Mouse (Mus musculus) myocyte (in vitro differentiated cells): Measurements from ENCODE around the gene Kalrn.

Source experiments
- E2F4 ChIP-seq: IDR thresholded peaks from one replicate; pipeline ENCODE4 v1.6.1; 2011; ENCODE audit warnings: mild to moderate bottlenecking, control low read depth, moderate library complexity; ENCODE audit not compliant: insufficient read depth
- MAX ChIP-seq: IDR thresholded peaks from one replicate; pipeline ENCODE4 v1.6.1; 2011; ENCODE audit warnings: low read depth, mild to moderate bottlenecking, control low read depth
- MYOD1 ChIP-seq, 3 experiments: IDR thresholded peaks; one replicate each; pipeline ENCODE4 v1.6.1; 2011; ENCODE audit warnings: control low read depth in 2 of 3, low read depth in 2 of 3, mild to moderate bottlenecking in 2 of 3, moderate library complexity in 1 of 3; ENCODE audit not compliant: insufficient read length in 2 of 3, control insufficient read depth in 1 of 3
- MYOG ChIP-seq, 3 experiments: IDR thresholded peaks; one replicate each; pipeline ENCODE4 v1.6.1; 2011; ENCODE audit warnings: control low read depth in 2 of 3, low read depth in 2 of 3, mild to moderate bottlenecking in 2 of 3; ENCODE audit not compliant: insufficient read length in 2 of 3, control insufficient read depth in 1 of 3, insufficient read depth in 1 of 3
- POLR2A ChIP-seq: IDR thresholded peaks from one replicate; pipeline ENCODE4 v1.6.1; 2011; ENCODE audit warnings: low read depth, mild to moderate bottlenecking, control low read depth, moderate library complexity; ENCODE audit not compliant: insufficient read length
- POLR2AphosphoS2 ChIP-seq: IDR thresholded peaks from one replicate; pipeline ENCODE4 v1.6.1; 2011; ENCODE audit warnings: low read depth, control low read depth; ENCODE audit not compliant: insufficient read length
- TCF12 ChIP-seq: IDR thresholded peaks from one replicate; pipeline ENCODE4 v1.6.1; 2011; ENCODE audit warnings: mild to moderate bottlenecking, control low read depth; ENCODE audit not compliant: poor library complexity, insufficient read depth, severe bottlenecking
- TCF3 ChIP-seq: IDR thresholded peaks from one replicate; pipeline ENCODE4 v1.6.1; 2011; ENCODE audit warnings: low read depth, control low read depth; ENCODE audit not compliant: insufficient read length
- USF1 ChIP-seq: IDR thresholded peaks from one replicate; pipeline ENCODE4 v1.6.1; 2011; ENCODE audit warnings: low read depth, mild to moderate bottlenecking, control low read depth, moderate library complexity

- TF ChIP-seq POLR2A (no peak), MYOG (IDR thresholded peaks at IDR 0.05; ENCODE audit: control insufficient read depth in 1 of 3, insufficient read depth in 1 of 3, insufficient read length in 2 of 3, low read depth in 2 of 3) (no peak), MAX (no peak), E2F4 (no peak), MYOD1 (IDR thresholded peaks at IDR 0.05; ENCODE audit: control insufficient read depth in 1 of 3, insufficient read length in 2 of 3, low read depth in 2 of 3) (no peak), TCF12 (no peak), USF1 (no peak), POLR2AphosphoS2 (no peak), TCF3 (no peak)
These were observed 450.8 kb downstream of the Kalrn start for GRCm38 (mm10) chr16:34122486-34122885.
